Mouse (Mus musculus) CH12.LX (cell line): Measurements from ENCODE around the gene Sphk2. TPM values are rescaled to one million over a fixed set of nuclear protein-coding genes. Genes with fewer than 3 reads are reported as not detected.
A peak's percentile ranks its signal among the peaks of the same experiment; 100 is the strongest.

Source experiments
- DNase-seq: peaks from one replicate; pipeline ENCODE4 v3.0.0-alpha.2; 2013; ENCODE audit errors: extremely low read depth
- H3K27ac ChIP-seq: 2 replicates; pipeline ENCODE4 v1.5.1; 2012; ENCODE audit warnings: low read depth, mild to moderate bottlenecking, control low read depth, moderate library complexity; ENCODE audit not compliant: insufficient read depth
- H3K27me3 ChIP-seq: replicated peaks from 2 replicates; pipeline ENCODE3; 2012; ENCODE audit warnings: inconsistent platforms
- H3K36me3 ChIP-seq, 2 experiments: replicated peaks in 1 of 2; 2 replicates each; pipeline versions ENCODE3 to v1.6.1; 2012; ENCODE audit warnings: inconsistent platforms in 1 of 2, low read length in 1 of 2, mild to moderate bottlenecking in 1 of 2, mixed read lengths in 1 of 2, moderate library complexity in 1 of 2; ENCODE audit not compliant: control insufficient read depth in 1 of 2, insufficient read depth in 1 of 2
- H3K4me1 ChIP-seq, 2 experiments: 2 replicates each; pipeline ENCODE4 v1.6.1; 2012; ENCODE audit warnings: inconsistent platforms in 1 of 2, moderate library complexity in 1 of 2; ENCODE audit not compliant: insufficient read depth in 2 of 2, control insufficient read depth in 1 of 2
- H3K4me2 ChIP-seq: 2 replicates; pipeline ENCODE4 v1.6.1; 2012; ENCODE audit warnings: low read depth, mild to moderate bottlenecking, control low read depth; ENCODE audit not compliant: poor library complexity, insufficient read depth, severe bottlenecking
- H3K4me3 ChIP-seq, 3 experiments: fragments of 150-350 bp in 1 of 3; sonication (generic) in 1 of 3; replicated peaks in 1 of 3; 2 replicates each; pipeline versions ENCODE3 to v1.5.1; 2011 to 2012; ENCODE audit warnings: low read depth in 2 of 3, low read length in 2 of 3, mild to moderate bottlenecking in 2 of 3, moderate library complexity in 2 of 3, control low read depth in 1 of 3, improper control_type of control experiment in 1 of 3, inconsistent platforms in 1 of 3, mixed read lengths in 1 of 3; ENCODE audit not compliant: poor library complexity in 1 of 3
- H3K79me2 ChIP-seq: replicated peaks from 2 replicates; pipeline ENCODE4 v1.6.1; 2012; ENCODE audit warnings: mild to moderate bottlenecking, moderate library complexity; ENCODE audit not compliant: control insufficient read depth, poor library complexity, insufficient read depth, severe bottlenecking; ENCODE audit errors: extremely low read depth
- H3K9ac ChIP-seq: 2 replicates; pipeline ENCODE4 v1.6.1; 2012; ENCODE audit warnings: low read depth, mild to moderate bottlenecking, control low read depth, moderate library complexity; ENCODE audit not compliant: insufficient read depth
- H3K9me3 ChIP-seq: replicated peaks from 2 replicates; pipeline ENCODE3; 2012; ENCODE audit warnings: low read length, inconsistent platforms, mixed read lengths
- BHLHE40 ChIP-seq: IDR thresholded peaks from 2 replicates; pipeline ENCODE4 v1.6.1; 2011; ENCODE audit warnings: mild to moderate bottlenecking, low read depth, low read length, improper control_type of control experiment
- CHD2 ChIP-seq: IDR thresholded peaks from 2 replicates; pipeline ENCODE4 v1.6.1; 2011; ENCODE audit warnings: low read length, improper control_type of control experiment
- CTCF ChIP-seq, 2 experiments: IDR thresholded peaks in 1 of 2; conservative IDR thresholded peaks in 1 of 2; 2 replicates each; pipeline ENCODE4 v1.5.1; 2011 to 2012; ENCODE audit warnings: low read depth in 2 of 2, low read length in 2 of 2, improper control_type of control experiment in 1 of 2, inconsistent platforms in 1 of 2, mild to moderate bottlenecking in 1 of 2, moderate library complexity in 1 of 2
- E2F4 ChIP-seq: IDR thresholded peaks from 2 replicates; pipeline ENCODE4 v1.6.1; 2011; ENCODE audit warnings: low read depth, low read length, improper control_type of control experiment; ENCODE audit not compliant: insufficient replicate concordance
- ELF1 ChIP-seq: IDR thresholded peaks from 2 replicates; pipeline ENCODE4 v1.6.1; 2014; ENCODE audit warnings: low read depth, mild to moderate bottlenecking, inconsistent platforms, low read length, improper control_type of control experiment
- GABPA ChIP-seq: IDR thresholded peaks from 2 replicates; pipeline ENCODE4 v1.6.1; 2012; ENCODE audit warnings: low read depth, low read length, improper control_type of control experiment, inconsistent platforms; ENCODE audit not compliant: insufficient replicate concordance
- IRF4 ChIP-seq: IDR thresholded peaks from 2 replicates; pipeline ENCODE4 v1.6.1; 2014; ENCODE audit warnings: low read depth, mild to moderate bottlenecking, inconsistent platforms, low read length, improper control_type of control experiment
- JUN ChIP-seq: IDR thresholded peaks from 2 replicates; pipeline ENCODE4 v1.6.1; 2011; ENCODE audit warnings: low read depth, mild to moderate bottlenecking, low read length, improper control_type of control experiment, moderate library complexity; ENCODE audit not compliant: insufficient read depth
- JUND ChIP-seq: conservative IDR thresholded peaks from 2 replicates; pipeline ENCODE4 v1.6.1; 2011; ENCODE audit warnings: low read depth, low read length, improper control_type of control experiment
- MAX ChIP-seq: IDR thresholded peaks from 2 replicates; pipeline ENCODE4 v1.6.1; 2011; ENCODE audit warnings: low read length, improper control_type of control experiment
- MYC ChIP-seq: IDR thresholded peaks from 2 replicates; pipeline ENCODE4 v1.6.1; 2011; ENCODE audit warnings: low read depth, mild to moderate bottlenecking, improper control_type of control experiment, low read length
- RCOR1 ChIP-seq: conservative IDR thresholded peaks from 2 replicates; pipeline ENCODE4 v1.6.1; 2012; ENCODE audit warnings: low read depth, mild to moderate bottlenecking, inconsistent platforms, low read length, improper control_type of control experiment
- SMC3 ChIP-seq: IDR thresholded peaks from 2 replicates; pipeline ENCODE4 v1.6.1; 2011; ENCODE audit warnings: low read depth, low read length, improper control_type of control experiment
- TBP ChIP-seq: conservative IDR thresholded peaks from 2 replicates; pipeline ENCODE4 v1.6.1; 2011; ENCODE audit warnings: low read depth, low read length, improper control_type of control experiment
- TCF12 ChIP-seq: IDR thresholded peaks from 2 replicates; pipeline ENCODE4 v1.6.1; 2014; ENCODE audit warnings: low read depth, mild to moderate bottlenecking, inconsistent platforms, low read length, improper control_type of control experiment
- UBTF ChIP-seq: IDR thresholded peaks from 2 replicates; pipeline ENCODE4 v1.6.1; 2012; ENCODE audit warnings: low read depth, mild to moderate bottlenecking, inconsistent platforms, low read length, improper control_type of control experiment, moderate library complexity
- ZC3H11A ChIP-seq: IDR thresholded peaks from 2 replicates; pipeline ENCODE4 v1.6.1; 2012; ENCODE audit warnings: low read depth, mild to moderate bottlenecking, inconsistent platforms, low read length, improper control_type of control experiment
- ZKSCAN1 ChIP-seq: IDR thresholded peaks from 2 replicates; pipeline ENCODE4 v1.6.1; 2012; ENCODE audit warnings: low read depth, inconsistent platforms, low read length, improper control_type of control experiment, borderline replicate concordance
- ZNF384 ChIP-seq: IDR thresholded peaks from 2 replicates; pipeline ENCODE4 v1.6.1; 2012; ENCODE audit warnings: low read depth, low read length, improper control_type of control experiment, inconsistent platforms
- dilution Hi-C: fragments of 300-500 bp; cut with MboI; formaldehyde crosslinking; loops from 2 replicates; pipeline ENCODE4 v1.14.3; 2020; ENCODE audit warnings: low sequenced_read_pairs; ENCODE audit not compliant: extremely low pct_unique_long_range_greater_than_20kb, extremely low pct_ligation_motif_present
- in situ Hi-C: fragments of 300-500 bp; cut with MboI; formaldehyde crosslinking; loops from 3 replicates; pipeline ENCODE4 v1.14.3; 2019; ENCODE audit warnings: low sequenced_read_pairs, low pct_ligation_motif_present, low pct_unique_long_range_greater_than_20kb, mixed read lengths
- polyA plus RNA-seq: library from polyadenylated mRNA; unstranded; fragments of >175 nt; gene quantifications from 2 replicates; pipeline ENCODE4 v1.2.1, GENCODE M21; 2012; ENCODE audit warnings: low read depth; ENCODE audit not compliant: insufficient read length
- total RNA-seq, 2 experiments: library from RNA; depleted of rRNA; stranded (reverse); fragments of 300-350 nt in 1 of 2; fragments of >200 nt in 1 of 2; gene quantifications; 2 replicates each; pipeline ENCODE4 v1.2.3; 2012 to 2014

Gene Sphk2
- total and polyA plus RNA-seq, 3 experiments = 9.4 to 22.4 (median 16.6) TPM

GRCm38 (mm10) chr7:45689800-45690199 lies 28.0 kb downstream of the Sphk2 start:
- H3K27me3 ChIP-seq = no peaks in the 10 kb centered on the region

GRCm38 (mm10) chr7:45689099-45689498 lies 28.7 kb downstream of the Sphk2 start:
- Histone ChIP-seq H3K9me3 (no peaks in the 10 kb centered on the region), H3K4me2 (no peak overlapping the region), H3K27ac (no peak overlapping the region), H3K27me3 (no peaks in the 10 kb centered on the region), H3K9ac (no peak overlapping the region), H3K4me1 (peaks cover 24 to 68% of the 10 kb centered on the region in 2 experiments), H3K4me3 (no peak overlapping the region), H3K36me3 (no peaks in the 10 kb centered on the region), H3K79me2 (no peaks in the 10 kb centered on the region)
- no peak for DNase-seq
- TF ChIP-seq TCF12 (no peak), ELF1 (no peak), CTCF (conservative IDR thresholded peaks at IDR 0.05 in 1 of 2, IDR thresholded peaks at IDR 0.05 in 1 of 2; ENCODE audit: low read depth in 2 of 2, low read length in 2 of 2) (no peak), BHLHE40 (0 out of 2 replicates have a peak, but pooled peaks have one; percentile 8), IRF4 (no peak), MAX (no peak)
- in situ Hi-C loops = loop anchor here (10.0 kb wide), 1 partner anchor 224 kb away; the partner anchor contains the start of gene Bax
- dilution Hi-C loops = no loop called here

More at GRCm38 (mm10) chr7:45689800-45690199, 28.0 kb downstream of the Sphk2 start:
- peak overlapping the region; percentile 49; the same call in 1 of the 2 replicates for H3K27ac ChIP-seq
- H3K79me2 ChIP-seq = no peaks in the 10 kb centered on the region
- no peaks in the 10 kb centered on the region for H3K36me3 ChIP-seq
- dilution Hi-C loops = no loop called here
- no peak for DNase-seq
- H3K9ac ChIP-seq = no peak overlapping the region
- TF ChIP-seq ZC3H11A (no peak), MAX (no peak), UBTF (no peak), MYC (no peak), TBP (no peak), SMC3 (no peak), JUN (no peak), E2F4 (no peak), TCF12 (no peak), GABPA (no peak), ZKSCAN1 (no peak), JUND (no peak), CHD2 (no peak), BHLHE40 (no peak), ZNF384 (no peak), IRF4 (no peak), RCOR1 (no peak)
- TF ChIP-seq, all 38 proteins: peak for 0
- no peak overlapping the region for H3K4me3 ChIP-seq
- H3K4me2 ChIP-seq = no peak overlapping the region
- H3K4me1 ChIP-seq = peaks cover 24 to 68% of the 10 kb centered on the region in 2 experiments
- in situ Hi-C loops = loop anchor here (10.0 kb wide), 1 partner anchor 225 kb away; the partner anchor contains the start of gene Bax
- no peaks in the 10 kb centered on the region for H3K9me3 ChIP-seq
